Mouse (Mus musculus): Measurements from ENCODE around the gene Zfp36.

The Zfp36 gene

GRCm38 (mm10) chr7:28368276-28368920, 11.7 kb downstream of the Zfp36 start:
- no peak for DNase-seq (ENCODE audit: low spot score)

GRCm38 (mm10) chr7:28367663-28368275, 12.3 kb downstream of the Zfp36 start:
- no peak for DNase-seq (ENCODE audit: low spot score)

- DNase-seq (ENCODE audit: low spot score): no peak
These were observed 17.5 kb downstream of the Zfp36 start for GRCm38 (mm10) chr7:28362441-28363060.

- DNase-seq (ENCODE audit: low spot score): no peak
These were observed 18.3 kb downstream of the Zfp36 start for GRCm38 (mm10) chr7:28361647-28362341.

DNA sequence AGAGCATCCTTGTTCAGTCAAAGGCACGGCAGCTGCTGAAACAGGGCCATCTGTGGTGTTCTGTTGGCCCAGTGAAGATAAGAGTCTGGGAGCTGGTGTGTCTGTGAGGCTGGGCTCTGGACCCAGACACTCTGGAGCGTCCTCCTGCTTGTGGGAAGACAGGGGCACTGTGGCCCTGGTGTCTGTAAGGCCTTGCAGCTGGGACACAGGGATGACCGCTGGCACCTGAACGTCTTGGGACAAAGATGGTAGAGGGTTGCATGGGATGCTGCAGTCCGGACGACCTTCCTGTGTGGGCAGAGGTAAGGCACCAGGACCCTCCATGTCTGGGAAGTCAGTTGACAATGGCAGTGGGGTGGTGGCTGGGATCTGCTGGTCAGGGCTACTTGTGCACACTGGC, 19.8 kb downstream of the Zfp36 start:
- no peak for DNase-seq (ENCODE audit: low spot score)

- DNase-seq (ENCODE audit: low spot score): no peak
These were observed 20.2 kb downstream of the Zfp36 start for GRCm38 (mm10) chr7:28359854-28360253.

DNA sequence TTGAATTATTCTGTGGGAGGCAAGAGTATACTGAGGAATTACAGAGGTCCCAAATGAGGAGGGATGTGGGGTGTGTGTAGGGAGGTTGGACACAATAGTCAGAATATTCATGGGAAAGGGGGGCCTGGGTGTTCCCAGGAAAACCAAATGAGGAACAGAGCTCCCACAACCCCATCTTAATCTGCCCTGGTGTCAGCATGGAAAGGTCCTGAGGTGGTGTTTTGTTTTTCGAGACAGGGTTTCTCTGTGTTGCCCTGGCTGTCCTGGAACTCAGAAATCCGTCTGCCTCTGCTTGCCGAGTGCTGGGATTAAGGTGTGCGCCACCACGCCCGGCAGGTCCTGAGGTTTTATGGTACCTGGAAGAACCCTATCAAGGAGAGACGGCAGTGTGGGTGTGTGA, 21.6 kb downstream of the Zfp36 start:
- DNase-seq (ENCODE audit: low spot score): no peak

DNA sequence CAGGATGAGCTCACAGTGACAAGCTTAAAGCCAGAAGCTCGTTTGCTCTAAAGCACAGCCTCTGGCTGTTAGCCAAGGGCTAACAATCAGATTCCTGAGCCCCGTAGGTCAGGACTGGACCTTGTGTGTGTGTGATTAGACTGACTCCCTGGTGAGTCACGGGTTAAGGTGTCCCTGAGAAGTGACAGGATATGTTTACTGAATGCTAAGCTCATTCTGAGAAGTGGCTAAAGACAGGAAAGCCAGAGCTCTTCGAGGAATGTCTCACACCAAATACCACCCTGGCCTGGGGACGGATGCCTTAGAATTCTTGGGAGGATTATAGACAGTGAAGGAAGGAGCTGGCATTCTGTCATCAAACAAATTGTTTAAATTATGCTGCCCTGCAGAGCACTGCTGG, 22.1 kb downstream of the Zfp36 start:
- DNase-seq (ENCODE audit: low spot score): no peak

- no peak for DNase-seq (ENCODE audit: low spot score)
These were observed 23.1 kb downstream of the Zfp36 start for GRCm38 (mm10) chr7:28356981-28357380.

- DNase-seq (ENCODE audit: low spot score): no peak
These were observed 24.8 kb downstream of the Zfp36 start for GRCm38 (mm10) chr7:28355221-28355620.

- DNase-seq (ENCODE audit: low spot score): no peak
These were observed 25.5 kb downstream of the Zfp36 start for GRCm38 (mm10) chr7:28354596-28354995.

DNA sequence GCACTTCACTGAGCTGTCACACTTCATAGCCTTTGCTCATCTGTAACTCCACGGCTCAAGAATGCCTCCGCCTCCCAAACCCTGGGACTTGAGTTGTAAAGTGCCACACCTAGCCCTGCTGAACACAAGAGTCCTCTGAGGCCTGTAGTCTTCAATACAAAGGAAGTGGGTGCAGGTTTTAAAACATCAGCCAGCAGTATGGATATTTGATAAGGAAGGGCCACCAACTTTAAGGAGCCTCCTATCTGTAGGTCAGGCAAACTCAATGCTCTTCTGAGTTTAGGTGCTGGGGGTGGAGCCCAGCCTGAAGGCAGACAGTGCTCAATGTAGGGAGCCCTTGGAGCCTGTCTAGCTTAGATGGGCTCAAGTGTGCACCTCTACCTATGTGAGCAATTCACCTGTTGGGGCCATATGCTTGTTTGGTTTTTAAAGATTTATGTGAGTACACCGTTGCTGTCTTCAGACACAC, 25.9 kb downstream of the Zfp36 start:
- no peak for DNase-seq (ENCODE audit: low spot score)

- DNase-seq (ENCODE audit: low spot score): no peak
These were observed 26.8 kb downstream of the Zfp36 start for GRCm38 (mm10) chr7:28353267-28353666.

DNA sequence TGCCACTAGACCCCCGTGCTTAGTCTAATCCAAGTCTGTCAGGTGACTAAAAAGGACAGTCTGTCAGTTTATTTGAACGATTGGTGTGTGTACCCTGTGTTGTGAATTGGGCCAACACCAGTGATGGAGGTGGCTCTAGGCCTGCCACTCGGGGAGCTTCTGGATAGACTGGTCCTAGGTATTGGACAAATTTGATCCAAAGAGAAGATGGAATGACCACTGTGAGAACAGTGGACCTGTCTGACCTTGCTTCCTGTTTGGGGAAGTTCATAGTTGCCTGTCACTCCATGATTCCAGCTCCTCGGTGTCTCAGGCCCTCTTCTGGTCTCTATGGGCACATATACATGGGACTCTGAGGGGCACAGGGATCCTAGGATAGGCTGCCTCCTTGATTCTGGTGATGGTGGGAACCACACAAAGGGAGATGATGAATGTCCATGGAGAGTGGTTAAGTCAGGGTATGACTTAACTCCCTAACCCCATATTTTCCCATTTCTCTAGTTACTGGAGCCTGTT, 28.3 kb downstream of the Zfp36 start:
- no peak for DNase-seq (ENCODE audit: low spot score)

GRCm38 (mm10) chr7:28350155-28350883, 29.7 kb downstream of the Zfp36 start, which contains the start of gene Rps16:
Gene Rps16, plus strand, starts transcription at chr7:28350652.
- DNase-seq (ENCODE audit: low spot score): peak; percentile 99

GRCm38 (mm10) chr7:28348601-28349000, 31.5 kb downstream of the Zfp36 start:
- no peak for DNase-seq (ENCODE audit: low spot score)

- DNase-seq (ENCODE audit: low spot score): no peak
These were observed 32.3 kb downstream of the Zfp36 start for GRCm38 (mm10) chr7:28347746-28348145.

DNA sequence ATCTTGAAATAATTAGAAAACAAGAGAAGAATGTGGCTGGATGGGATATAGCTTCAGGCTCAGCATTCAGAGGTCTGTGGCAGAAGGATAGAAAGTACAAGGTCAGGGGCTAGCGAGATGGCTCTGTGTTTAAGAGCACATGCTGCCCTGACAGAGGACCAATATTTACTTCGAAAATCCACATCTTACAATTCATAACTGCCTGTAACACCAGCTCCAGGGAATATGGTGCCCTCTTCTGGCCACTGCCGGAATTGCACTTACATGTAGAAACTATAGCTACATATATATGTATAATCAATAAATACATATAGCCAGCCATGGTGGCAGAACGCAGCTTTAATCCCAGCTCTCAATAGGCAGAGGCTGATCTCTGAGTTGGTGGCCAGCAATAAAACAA, 35.4 kb downstream of the Zfp36 start:
- no peak for DNase-seq (ENCODE audit: low spot score)

DNA sequence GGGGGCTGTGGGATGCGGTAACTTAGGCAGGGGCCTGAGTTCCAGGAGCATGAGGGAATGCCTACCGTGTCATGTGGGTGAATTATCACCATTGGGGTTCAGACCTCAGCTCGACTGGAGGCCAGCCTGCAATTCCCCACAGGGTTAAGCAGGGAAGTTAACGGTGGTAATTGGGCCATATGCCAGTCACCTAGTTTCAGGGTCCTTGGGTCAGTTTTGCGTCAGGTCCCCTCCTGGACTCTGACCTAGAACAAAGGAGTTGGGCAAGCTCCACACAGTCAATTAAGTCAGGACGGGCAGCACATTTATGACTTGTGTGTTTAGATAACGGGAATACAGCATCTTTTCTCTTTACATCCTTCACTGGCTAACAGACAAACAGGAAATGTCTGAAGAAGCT, 38.7 kb downstream of the Zfp36 start:
- no peak for DNase-seq (ENCODE audit: low spot score)

DNA sequence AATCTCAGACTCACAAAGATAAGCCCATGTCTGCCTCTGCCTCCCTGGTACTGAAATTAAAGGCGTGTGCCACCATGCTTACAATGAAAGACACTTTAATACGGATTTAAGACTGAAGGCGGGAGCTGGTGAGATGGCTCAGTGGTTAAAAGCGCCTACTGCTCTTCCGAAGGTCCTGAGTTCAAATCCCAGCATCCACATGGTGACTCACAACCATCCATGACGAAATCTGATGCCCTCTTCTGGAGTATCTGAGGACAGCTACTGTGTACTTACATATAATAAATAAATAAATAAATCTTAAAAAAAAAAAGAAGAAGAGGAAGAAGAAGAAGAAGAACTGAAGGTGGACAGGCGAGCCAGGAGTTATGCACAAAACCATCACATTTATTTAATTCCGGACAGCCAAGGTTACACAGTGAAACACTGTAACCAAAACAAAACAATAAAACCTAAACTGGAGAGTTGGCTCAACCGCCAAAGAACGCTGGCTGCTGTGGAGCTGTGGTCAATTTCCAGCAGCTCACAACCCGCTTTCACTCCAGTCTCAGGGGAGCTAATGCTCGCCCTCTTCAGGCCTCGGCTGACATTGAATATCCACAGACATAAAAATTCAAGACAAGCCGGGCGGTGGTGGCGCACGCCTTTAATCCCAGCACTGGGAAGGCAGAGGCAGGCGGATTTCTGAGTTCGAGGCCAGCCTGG, 40.7 kb downstream of the Zfp36 start:
- DNase-seq (ENCODE audit: low spot score): no peak
